Mouse (Mus musculus): ENCODE results near the gene Srp9.

Gene Srp9

DNA sequence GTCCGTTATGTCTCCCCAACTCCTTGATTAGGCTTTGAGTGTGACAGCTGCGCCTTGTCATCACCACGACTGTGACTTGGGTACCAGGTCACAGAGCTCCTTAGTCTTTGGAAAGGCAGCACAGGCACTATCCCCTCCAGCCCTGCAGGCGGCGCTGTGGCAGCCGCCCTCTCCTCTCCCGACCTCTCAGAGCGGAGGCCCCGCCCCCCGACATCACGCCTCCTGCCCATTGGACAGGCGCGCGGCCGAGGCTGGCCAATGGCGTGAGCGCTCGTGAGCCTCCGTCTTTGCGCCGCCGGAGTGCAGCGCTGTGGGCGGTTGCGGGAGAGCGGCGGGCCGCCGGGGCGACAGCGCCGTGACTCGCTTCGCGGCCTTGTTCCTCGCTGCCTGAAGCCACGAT is at the start of gene Srp9:
Gene Srp9 (plus strand): TSS at position 232 of the 400 bp plus-strand sequence.
- in situ Hi-C loops (cut with MboI, MseI) = no loop called here

DNA sequence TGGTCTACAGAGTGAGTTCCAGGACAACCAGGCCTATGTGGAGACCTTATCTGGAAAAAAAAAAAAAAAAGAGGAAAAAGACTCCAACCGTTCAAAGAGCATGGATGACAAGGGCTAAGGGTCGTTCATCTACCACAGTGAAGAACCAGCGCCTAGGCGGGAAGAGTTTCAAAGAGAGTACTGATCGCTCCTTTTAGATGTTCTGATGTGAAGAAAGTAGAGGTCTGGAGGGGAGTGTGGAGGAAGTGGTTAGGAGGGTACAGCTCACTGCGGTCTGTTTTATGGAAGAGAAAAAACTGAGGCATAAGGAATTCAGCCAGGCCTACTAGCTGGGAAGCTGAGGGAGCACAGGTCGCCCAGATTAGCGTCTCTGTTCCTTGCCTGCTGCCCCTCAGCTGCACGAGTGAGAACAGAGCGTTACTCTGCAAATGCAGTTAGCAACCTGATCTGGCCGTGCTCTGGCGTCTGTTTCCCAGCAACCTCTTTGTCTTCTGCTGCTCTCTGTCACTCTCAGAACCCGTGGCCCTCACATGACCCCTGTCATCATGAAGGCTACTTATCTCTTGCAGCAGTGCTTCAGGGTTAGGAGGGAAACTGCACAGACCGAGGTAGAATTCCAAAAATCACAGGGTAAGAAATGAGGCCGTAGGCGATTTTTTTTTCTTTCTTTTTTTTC is 42.7 kb upstream of the Srp9 start:
- in situ Hi-C loops (cut with MboI, MseI) = no loop called here

DNA sequence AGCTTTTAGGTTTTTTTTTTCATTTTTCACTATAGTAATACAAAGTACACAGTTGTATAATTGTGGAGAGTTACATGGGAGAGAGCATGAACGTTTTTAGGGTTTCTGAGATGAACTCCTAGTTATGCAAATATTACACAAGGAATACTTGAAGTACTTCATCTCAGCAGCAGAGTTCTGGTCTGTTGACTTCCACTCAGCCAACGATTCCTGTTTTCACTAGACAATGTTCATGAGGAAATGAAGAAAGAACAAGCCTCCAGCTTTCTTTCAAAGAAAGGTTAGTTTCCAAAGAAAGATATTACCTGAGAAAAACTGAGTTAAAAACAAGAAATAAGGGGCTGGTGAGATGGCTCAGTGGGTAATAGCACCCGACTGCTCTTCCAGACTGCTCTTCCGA is 41.1 kb upstream of the Srp9 start:
- in situ Hi-C loops (cut with MboI, MseI) = no loop called here

DNA sequence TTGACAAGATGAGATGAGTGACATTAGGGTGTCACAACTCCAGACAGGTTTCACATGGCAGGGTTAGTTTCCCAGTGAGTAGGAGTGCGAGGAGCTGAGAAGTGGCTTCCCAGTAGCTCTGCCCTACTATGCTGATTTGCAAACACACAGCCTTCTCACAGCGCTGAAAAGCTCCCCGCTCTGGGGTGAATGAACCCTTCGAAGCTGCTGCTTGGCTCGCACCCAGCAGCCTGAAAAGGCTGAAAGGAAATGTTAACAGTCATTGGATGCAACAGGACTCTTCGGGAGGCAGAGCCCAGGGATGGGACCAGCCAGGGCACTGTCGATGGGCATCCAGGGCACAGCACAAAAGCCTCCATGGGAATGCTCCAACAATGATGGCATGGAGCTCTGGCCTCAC is 37.8 kb upstream of the Srp9 start:
- in situ Hi-C loops (cut with MboI, MseI) = no loop called here

DNA sequence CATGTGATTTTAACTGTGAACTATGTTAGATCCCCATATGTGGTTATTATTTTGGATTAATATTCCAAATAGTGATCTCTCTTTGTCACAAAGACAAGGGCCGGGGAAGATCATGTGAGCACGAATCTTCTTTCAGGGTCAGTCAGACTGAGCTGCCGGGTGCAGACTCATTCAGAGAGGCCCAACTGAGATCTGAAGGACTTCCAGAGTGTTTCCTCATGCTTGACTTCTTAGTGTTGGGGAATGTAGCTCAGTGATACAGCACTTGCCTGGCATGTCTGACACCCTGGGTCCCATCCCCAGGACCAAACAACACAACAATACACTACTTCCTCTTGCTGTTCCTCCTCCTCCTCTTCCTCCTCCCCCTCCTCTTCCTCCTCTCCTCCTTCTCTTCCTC is 37.2 kb upstream of the Srp9 start:
- in situ Hi-C loops (cut with MboI, MseI) = no loop called here

DNA sequence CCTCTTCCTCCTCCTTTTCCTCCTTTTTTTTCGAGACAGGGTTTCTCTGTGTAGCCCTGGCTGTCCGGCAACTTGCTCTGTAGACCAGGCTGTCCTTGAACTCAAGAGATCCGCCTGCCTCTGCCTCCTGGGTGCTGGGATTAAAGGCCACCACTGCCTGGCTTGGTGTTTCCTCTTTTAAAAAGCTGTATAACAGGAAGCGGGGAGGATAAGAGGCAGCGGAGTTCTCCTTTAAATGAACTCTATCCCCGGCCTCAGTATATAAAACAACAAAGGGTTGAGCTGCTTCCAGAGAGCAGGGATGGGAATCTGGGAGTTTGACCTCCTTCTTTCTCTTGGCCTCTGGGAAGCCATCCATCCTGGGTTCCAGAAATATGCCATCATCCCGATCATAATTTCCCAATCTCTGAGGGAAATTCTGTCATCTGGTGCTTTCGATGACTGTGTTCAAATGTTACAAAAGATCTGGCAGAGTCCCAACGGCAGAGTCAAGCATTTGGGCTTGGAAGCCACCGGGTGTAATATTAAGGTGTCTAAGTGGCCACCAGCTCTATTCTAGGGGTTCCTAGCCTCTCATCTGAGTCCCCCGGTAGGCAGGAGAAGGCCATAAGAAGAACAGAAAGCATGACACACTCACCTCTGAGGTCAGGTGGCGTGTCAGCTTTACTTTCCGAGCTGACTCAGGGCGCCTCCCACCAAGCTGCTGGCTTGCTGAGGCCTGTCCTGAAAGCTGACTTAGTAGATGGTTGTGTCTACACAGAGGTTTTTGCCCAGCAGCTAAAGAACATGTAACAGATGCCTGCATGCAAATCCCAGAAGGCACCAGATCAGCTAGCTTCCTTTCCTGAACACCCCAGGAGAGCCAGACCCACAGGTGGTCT is 36.5 kb upstream of the Srp9 start:
- in situ Hi-C loops (cut with MboI, MseI) = no loop called here

DNA sequence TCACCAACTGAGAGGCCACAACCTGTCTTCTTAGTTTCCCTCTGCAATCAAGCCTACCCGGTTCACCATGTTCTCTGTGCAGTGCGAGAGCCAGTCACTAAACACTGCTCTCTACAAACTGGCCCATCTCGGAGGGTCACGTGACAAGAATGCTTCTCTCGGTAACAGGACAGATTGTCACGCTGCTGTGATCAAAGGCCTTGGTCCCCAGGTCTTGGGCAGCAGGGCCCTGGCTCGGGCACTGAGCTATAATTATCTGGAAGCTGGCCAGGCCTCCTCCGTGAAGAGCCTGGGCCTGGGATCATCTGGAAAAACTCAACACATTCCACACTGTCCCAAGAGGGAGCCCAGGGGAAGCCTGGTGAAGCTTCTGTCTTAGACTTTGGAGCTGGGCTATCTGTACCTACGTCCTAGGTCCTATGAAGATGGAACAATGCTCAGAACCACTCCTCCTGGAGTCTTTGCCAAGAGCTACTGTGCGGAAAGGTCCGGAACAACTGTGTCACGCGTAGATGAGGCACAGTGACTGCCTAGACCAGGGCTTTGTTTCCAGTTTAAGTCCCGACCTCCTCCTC is 35.6 kb upstream of the Srp9 start:
- in situ Hi-C loops (cut with MboI, MseI) = no loop called here

DNA sequence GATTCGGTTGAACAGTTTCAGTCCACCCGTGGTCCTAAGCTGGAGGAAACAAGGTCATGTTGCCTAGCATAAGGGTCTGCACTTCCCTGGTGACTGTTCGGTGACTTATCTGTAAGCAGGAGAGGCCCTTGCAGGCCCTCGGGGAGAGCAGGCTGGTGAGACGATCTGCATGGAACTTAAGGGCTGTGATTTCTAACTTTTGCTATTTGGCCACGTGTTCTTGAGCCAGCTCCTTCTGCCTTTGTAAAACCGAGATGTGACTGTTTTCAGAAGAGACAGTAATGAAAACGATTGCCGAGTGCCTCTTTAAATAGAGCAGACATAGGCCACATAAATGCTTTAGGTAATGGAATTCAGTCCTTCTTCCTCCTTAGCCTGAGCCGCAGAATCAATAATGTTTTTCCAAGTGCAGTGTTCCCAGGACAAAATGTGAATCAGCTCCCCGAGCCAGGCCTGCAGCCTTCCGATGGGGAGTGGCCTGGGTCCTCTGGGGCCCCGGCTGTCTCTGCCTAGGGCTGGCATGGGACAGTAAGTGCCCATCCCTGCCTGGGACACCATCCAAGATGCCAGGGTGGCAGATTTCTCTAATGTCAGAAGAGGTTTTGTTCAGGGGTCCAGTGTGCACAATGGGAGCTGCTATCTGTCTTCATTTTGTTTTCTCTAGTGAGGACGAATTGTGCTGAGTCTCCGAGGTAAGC is 34.8 kb upstream of the Srp9 start:
- in situ Hi-C loops (cut with MboI, MseI) = no loop called here

DNA sequence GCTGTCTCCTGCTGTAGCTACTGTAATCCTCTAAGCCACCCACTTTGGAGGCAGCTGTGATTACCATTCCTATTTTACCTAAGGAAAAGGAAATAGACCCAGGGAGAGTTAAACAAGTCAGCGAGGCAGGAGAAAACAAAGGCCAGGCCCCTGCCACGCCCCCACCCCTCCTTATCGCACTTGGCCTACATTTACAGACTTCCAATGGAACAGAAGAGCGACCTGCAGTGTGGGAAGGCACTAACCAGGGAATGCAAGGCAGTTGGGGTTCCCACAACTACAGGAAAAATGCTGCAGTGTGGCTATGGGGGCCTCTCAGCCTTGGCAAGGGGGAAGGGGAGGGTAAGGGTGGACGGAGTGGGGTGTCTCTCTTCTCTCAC is 34.2 kb upstream of the Srp9 start:
- in situ Hi-C loops (cut with MboI, MseI) = no loop called here

DNA sequence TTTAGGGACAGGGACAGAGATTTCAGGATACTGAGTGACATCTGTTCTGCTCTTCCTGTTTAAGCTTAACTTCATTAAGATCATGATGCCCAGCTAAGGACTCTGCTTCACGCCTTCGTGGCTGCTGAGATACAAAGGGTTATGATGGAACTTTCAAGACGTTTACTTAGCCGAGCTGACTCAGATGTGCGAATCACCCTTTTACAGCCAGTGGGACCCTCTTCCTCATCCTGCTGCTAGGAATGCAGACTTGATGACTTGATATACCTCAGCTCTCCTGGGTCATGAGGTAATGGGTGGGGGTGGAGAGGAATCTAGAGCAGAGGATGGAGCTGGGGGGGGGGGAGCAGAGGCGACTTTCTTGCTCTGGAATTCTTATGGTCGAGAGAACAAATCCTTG is 33.3 kb upstream of the Srp9 start:
- in situ Hi-C loops (cut with MboI, MseI) = no loop called here

DNA sequence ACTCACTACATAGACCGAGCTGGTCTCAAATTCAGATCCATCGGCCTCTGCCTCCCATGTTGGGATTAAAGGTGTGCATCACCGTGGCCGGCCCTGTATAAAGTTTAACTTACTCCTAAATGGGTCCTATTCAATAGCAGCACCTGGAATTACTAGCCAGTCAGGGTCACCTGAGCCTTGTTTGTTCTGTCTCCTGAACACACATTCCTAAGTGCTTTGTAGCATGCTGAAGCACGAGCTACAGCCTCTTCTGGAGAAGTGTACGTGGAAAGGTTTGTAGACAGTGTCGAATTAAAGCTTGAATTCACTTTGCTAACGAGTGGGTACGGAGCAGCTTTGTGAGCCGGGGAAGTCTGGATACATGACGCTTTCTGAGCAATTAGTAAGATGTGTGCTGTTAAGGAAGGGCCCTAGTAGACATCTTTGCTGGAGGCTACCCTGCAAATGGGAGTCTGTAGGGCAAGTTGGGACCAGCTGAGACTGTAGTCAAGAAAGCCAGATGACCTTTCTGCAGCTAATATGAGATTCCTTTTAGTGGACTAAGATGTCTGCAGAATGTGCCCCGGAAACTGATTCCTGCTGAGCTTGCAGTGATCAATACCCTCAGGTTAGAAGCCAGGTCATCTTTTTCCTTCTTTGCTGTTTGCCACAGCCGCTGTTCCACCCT is 32.7 kb upstream of the Srp9 start:
- in situ Hi-C loops (cut with MboI, MseI) = no loop called here

DNA sequence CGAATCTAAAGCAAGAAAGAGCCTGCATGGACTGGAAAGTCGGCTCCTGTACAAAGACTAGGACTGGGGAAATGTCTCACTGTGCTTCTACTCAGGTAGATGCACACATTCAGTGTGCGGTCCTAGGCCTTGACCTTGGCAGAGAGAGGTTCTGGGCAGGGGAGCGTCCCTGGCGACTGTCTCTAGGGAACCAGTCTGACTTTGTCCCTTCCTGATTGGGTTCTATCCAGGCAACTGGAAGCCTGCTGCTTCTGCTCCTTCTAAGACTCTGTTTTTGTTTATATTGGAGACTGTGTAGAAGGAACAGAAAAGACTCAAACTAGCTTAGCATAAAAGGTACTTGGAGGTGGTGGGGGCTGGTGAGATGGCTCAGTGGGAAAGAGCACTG is 32.1 kb upstream of the Srp9 start:
- in situ Hi-C loops (cut with MboI, MseI) = no loop called here

DNA sequence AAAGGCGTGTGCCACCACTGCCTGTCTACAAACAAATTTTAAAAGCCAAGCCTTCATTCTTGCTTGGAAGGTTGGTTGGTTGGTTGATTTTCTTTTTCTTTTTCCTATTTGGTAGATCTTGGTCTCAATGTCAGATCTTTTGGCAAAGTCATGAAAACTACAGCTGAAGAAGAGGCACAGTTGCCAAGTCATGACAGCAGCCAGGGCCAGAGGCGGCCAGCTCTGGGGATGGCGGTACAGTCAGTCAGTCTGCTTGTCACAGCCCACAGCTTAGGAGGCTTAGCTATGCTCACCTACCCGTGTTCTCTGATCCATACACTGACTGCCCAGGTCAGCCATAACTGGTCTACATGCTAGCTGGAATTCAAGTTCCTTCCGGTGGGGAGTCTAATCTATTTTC is 31.1 kb upstream of the Srp9 start:
- in situ Hi-C loops (cut with MboI, MseI) = no loop called here

DNA sequence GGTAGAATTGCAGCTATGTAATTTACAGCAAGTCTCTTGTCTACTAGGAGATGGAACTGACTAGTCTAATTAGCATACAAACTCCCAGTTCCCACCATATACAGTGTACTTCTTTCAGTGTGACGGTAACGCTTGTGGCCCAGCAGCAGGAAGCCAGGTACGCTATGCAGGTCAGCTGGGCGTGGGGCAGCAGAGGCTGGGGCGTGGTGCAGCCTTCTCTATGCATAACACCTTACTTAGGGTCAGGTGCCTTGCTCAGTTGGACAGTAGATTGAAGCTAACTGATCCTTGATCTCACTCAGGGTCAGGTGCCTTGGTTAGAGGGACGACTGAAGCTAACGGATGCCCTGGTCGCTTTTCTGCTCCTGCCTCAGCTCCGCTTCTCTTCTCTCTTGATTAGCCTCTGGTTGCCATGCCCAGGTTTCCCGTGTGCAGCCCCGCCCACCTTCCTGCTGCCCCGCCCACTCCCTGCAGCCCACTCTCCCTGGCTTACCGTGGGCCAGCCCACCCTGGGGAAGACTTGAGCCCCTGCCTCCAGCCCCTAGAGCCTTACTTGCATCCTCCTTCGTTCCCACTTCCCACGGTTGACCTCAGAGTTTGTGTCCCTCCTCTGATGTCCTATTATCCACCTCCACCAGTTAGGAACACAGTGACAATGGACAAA is 29.9 kb upstream of the Srp9 start:
- in situ Hi-C loops (cut with MboI, MseI) = loop anchor here (5.0 kb wide), 1 partner anchor 57 kb away; no protein-coding TSS in a partner anchor

DNA sequence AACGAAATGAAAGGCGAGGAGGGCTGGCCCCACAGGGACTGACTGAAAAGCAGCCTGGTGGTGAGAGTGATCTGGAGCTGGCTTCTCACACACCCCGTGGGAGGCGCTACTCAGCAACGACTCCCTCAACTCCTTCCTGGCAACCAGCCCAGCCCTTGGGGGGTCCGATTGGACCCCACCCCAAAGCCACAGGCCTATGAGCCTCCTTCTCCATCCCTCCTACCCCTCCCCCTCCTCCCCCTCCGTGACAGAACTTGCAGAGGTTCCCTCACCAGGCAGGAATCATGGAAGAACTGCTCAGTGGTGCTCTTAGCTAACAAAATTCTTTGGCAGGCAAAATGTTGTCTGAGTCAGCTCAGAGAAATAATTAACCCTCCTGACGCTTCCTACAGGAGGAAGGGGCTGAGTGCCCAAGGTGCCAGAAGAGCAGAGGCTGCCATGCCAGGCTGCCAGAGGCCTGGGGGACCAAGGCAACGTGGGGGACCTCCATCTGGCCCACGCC is 29.2 kb upstream of the Srp9 start:
- in situ Hi-C loops (cut with MboI, MseI) = loop anchor here (5.0 kb wide), 1 partner anchor 58 kb away; no protein-coding TSS in a partner anchor

DNA sequence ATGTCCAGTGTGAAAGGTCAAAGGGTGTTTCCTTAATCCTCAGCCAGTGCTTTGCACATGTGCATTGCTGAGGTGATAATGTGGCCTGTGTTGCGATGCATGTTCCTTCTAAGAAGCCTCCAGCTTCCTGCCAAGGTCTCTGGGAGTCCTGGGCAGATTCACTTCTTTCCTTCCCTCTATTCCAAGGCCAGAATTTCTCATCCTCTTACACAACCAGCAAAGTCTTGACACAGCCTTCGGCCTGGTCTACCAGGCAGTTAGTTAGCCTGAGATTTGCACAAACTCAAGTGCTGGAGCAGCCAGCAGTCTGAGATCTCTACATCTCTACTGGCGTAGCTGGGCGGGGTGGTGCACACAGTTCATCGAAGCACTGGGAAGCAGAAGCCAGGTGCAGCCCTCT is 27.8 kb upstream of the Srp9 start:
- in situ Hi-C loops (cut with MboI, MseI) = loop anchor here (5.0 kb wide), 1 partner anchor 59 kb away; no protein-coding TSS in a partner anchor

DNA sequence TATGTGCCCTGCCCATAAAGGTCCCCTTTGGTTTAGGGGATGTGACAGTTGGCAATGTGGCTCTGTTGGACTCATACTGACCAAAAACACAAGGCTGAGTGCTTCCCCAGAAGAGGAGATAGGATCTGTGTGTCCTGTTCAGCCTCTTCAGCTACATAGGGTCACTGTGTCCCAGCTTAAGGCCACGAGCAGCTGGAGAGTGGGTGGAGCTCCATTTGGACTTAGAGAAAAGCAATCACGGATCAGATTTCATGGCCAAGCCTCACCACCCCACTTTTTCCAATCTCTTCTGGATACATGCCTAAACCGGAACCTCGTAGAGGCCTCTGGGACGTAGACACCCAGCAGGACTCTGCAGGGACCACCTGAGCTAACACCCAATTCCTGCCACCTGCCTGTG is 25.5 kb upstream of the Srp9 start:
- in situ Hi-C loops (cut with MboI, MseI) = loop anchor here (5.0 kb wide), 1 partner anchor 62 kb away; no protein-coding TSS in a partner anchor

DNA sequence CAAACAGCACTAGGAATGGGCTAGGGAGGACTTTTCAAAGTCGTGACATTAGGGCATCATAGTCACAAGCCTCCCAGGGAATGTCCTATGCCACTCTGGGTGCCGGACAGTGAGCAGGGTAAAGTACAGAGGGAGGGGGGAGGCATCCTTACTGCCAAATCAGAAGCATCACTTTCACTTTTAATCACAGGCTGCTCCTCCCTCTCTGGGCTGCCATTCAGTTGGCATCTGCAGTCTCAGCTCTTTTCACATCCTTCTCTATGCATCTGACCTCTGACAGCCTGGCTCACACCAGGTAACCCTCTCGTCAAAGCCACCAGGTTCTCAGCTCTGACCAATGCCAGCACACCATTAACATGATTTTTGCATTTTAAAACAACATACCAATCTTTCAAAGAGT is 24.1 kb upstream of the Srp9 start:
- in situ Hi-C loops (cut with MboI, MseI) = no loop called here

DNA sequence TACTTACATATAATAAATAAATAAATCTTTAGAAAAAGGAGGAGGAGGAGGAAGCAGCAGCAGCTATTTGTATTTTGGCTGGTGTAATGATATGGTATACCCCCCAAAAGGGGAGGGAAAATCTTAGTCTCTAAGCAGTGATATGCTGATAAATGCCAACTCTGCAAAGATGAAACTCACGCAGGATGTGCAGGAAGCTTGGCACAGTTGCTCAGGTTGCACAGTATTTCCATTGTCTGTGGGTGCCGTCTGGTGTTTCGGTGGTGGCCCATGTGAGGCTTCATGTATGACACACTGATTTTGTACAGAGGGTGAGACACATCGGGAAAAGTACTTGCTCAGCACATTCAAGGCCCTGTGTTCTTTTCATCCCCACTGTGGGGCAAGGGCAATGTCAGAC is 23.1 kb upstream of the Srp9 start:
- in situ Hi-C loops (cut with MboI, MseI) = no loop called here

DNA sequence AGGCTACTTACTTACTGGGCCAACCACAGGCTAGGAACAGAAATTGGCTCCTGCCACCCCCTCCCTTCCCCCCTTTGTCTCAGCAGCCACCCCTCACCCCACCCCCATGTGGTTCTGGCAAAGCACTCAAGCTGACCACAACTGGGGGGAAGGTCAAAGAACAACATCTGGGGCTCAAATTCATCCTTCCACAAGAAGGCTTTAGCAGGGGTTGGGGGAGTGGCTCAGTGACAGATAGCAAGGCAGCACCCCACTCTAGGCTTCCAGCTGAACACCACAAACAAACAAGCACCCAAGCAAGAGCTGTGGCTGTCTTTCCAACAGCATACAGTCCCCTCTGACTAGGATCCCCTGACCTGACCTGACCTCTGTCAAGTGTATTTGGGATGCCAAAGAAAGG is 21.8 kb upstream of the Srp9 start:
- in situ Hi-C loops (cut with MboI, MseI) = no loop called here

DNA sequence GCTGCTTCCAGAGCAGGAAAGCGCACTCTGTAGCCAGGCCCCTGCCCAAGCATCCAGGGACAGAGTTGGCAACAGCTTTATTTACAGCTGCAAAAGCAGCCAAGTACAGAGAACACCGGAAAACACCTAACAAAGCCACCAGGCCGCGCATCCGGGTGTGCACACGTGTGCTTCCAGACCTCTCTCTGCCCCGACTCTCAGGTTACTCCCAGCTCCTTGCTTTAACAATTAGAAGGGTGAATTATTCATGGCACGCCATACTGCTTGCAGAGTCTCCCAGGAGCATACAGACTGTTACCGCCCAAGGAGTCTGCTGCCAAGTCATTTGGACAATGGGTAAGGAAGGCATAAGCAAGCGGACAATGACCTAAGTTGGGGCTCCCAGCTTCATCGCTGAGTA is 21.1 kb upstream of the Srp9 start:
- in situ Hi-C loops (cut with MboI, MseI) = no loop called here

All from regulatory T cell (primary cell).